Mouse (Mus musculus) mesoderm, embryonic 11.5 days (tissue): Measurements from ENCODE around the gene Zfp536.
A peak's percentile ranks its signal among the peaks of the same experiment; 100 is the strongest.
"Not testable (repeated sequence)": the region's sequence is repeated elsewhere in the genome, so short reads cannot be mapped to it uniquely, and the experiment has no call there.

Experiments
- DNase-seq: peaks from one replicate; pipeline ENCODE4 v3.0.0-alpha.2; 2012; ENCODE audit warnings: low read depth, low spot score

Zfp536 gene

DNA sequence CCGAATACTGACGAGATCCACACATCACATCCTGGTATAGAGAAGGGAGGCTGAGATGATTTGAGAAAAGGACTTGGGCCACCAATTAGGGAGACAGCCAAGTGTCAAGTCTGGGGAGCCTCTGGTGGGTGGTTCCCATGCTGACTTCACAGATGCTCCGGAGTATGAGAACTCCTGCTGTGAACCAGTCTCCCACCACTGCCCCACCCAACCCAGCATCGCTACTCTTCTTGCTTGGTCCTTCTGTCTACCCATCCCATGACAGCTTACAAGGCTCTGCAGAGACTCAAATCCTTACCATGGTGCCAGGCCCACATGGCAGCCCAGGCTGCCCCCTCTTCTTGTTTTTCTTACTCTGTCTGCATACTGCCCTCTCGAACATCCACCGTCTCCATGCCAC lies 165.5 kb downstream of the Zfp536 start:
- DNase-seq = no peak

DNA sequence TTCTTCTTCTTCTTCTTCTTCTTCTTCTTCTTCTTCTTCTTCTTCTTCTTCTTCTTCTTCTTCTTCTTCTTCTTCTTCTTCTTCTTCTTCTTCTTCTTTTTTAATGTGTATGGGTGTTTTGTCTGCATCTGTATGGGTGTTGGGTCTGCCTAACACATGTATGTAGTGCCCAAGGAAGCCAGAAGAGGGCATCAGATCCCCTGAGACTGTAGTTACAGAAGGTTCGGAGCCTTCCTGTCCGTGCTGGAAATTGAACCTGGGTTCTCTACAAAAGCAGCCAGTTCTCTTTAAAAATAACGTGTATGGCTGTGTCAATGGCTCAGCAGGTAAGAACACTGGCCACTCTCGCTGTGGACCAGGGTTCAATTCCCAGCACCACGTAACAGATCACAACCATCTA lies 167.0 kb downstream of the Zfp536 start:
- no peak for DNase-seq

DNA sequence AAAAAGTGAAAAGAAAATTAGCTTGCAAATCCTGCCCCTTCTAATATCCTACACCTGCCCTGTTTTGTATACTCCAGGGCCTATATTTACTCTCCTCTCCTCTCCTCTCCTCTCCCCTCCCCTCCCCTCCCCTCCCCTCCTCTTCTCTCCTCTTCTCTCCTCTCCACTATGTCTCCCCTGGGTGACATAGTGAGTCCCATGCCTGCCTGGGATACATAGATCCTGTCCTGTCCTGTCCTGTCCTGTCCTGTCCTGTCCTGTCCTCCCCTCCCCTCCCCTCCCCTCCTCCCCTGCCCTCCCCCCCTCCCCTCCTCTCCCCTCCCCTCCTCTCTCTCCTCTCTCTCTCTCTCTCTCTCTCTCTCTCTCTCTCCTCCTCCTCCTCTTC lies 169.9 kb downstream of the Zfp536 start:
- not testable (repeated sequence) for DNase-seq

- peak; percentile 64 for DNase-seq
These were observed 170.4 kb downstream of the Zfp536 start for GRCm38 (mm10) chr7:37602871-37603524.

GRCm38 (mm10) chr7:37600318-37600717 lies 173.1 kb downstream of the Zfp536 start:
- DNase-seq = no peak

GRCm38 (mm10) chr7:37594211-37595030 lies 179.0 kb downstream of the Zfp536 start:
- DNase-seq = no peak

GRCm38 (mm10) chr7:37593566-37593965 lies 179.9 kb downstream of the Zfp536 start:
- DNase-seq = no peak

DNA sequence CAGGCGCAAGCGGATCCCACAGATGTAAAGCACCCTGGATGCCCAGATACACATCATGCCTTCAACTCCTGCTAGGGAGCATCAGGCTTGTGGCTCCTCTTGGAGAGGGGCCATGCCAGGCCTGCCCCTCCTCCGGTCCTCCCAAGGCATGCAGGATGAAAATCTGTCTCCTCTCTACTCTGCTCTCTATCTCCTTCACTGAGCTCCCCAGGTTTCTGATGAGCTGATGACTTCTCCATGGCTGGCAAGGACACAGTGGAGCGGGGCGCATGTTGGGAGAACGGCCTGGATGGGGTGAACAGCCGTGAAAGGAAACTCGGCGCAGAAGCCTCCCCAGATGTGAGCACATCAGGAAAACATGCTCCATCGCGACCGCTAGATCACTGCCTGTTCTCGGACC lies 186.7 kb downstream of the Zfp536 start:
- no peak for DNase-seq

DNA sequence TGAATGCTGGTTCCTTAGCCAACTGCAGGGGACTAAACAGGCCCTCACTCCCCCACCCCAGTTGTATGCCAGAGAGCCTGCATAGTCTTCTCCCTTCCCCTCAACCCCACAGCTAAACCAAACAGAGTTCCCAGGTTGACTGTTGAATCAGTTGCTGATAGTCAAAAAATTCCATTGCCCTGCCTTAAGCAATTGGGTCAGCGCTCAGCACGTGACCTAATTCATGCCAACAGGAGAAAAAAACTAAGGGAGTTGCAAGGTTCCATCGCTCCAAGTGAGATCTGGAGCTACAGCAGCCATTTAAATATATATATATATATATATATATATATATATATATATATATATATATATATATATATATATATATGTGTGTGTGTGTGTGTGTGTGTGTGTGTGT lies 192.2 kb downstream of the Zfp536 start:
- DNase-seq = no peak

DNA sequence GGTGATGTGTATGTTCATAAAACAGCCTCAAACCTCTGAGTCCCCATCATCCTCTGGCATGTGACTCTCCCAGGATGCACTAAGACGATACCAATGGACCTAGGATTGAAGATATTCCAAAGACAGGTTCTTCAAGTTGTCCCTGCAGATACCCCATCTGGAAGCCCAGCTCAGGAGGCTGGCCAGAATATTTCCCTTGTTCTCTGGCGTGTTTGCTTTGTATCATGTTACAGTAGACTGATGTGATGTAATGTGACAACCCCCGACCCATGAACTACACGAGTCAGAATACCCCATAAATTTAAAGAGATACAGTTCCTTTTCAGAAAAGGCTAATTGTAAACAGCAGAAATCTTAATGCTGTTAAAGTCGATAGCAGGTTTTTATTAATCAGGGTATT lies 192.9 kb downstream of the Zfp536 start:
- peak; percentile 55 for DNase-seq

DNA sequence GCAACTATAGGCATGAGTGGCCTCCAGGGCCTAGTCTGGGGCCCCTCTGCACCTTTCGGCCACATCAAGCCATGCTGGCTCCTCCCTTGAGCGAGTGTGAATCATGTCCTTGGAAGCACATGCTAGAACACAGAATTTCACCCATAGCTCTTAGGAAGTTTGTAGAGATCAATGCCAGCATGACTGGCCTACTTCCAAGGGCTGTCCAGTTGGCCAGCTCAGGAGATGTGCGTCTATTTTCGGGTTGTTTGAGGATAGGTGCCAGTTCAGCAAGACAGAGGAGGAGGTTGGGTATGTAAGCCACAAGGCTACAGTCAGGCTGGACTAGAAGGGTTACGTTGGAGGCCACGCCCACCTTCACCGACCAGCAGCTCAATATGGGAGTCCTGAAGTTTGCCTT lies 201.4 kb downstream of the Zfp536 start:
- DNase-seq = no peak

GRCm38 (mm10) chr7:37568811-37569500 lies 204.5 kb downstream of the Zfp536 start:
- no peak for DNase-seq

- DNase-seq = no peak
These were observed 205.4 kb downstream of the Zfp536 start for GRCm38 (mm10) chr7:37568041-37568440.

DNA sequence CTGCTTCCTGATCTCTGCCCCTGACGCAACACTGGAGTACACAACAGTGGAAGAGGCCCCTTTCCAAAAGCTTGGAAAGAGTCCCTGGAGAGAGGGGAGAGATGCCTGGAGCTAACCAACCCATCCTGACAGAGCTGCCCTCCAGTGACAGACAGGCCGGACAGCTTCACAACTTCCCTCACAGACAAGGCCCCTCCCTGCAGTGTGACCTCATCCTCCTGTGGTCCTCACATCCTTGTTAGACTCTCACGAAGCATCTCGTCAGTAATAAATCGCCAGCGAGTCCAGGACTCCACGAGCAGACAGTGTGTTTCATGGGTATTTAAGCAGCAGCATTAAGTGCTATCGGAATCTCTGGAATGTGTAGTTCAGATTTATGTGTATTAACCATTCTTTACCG lies 207.4 kb downstream of the Zfp536 start:
- peak; percentile 88 for DNase-seq

GRCm38 (mm10) chr7:37565371-37565770 lies 208.1 kb downstream of the Zfp536 start:
- DNase-seq = no peak

GRCm38 (mm10) chr7:37564644-37565043 lies 208.8 kb downstream of the Zfp536 start:
- DNase-seq = peak; percentile 45

GRCm38 (mm10) chr7:37563831-37564400 lies 209.5 kb downstream of the Zfp536 start:
- DNase-seq = no peak

DNA sequence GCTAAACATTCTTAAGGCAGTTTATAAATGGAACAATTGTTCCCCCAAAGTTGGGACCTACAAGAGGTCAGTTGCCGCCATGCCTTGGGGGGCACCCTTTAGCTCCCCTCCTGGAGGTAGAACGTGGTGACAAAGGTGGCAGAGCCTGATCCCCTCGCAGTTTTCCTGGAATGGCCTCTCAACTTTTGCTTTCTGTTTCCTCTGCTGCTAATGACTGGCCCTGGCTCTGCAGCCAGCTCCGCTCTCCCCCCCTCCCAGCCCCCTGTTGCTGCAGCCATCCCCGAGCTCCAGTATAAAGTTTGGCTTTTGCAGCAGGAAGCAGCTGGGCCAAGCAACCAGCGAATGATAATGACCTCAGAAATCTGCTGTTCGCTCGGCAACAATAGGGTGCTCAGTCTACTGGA lies 210.3 kb downstream of the Zfp536 start:
- DNase-seq = peak; percentile 82

DNA sequence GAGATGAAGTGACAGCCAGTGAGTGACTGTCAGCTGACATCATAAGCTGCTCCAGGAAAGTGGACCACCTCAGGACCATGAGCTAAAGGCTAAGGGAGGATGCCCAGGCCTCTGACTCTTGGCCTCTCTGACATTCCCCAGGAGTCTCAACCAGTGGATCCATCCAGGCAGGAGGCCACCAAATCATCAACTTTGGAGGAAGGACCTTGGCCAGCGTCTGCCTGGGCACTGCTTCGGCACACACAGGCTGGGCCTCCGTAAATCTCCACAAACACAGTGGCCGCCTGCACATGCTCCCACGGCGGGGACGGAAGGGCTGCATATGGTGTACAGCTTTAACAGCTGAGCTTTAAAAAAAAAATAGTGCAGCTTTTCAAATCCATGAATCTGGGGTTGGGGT lies 210.9 kb downstream of the Zfp536 start:
- no peak for DNase-seq

DNA sequence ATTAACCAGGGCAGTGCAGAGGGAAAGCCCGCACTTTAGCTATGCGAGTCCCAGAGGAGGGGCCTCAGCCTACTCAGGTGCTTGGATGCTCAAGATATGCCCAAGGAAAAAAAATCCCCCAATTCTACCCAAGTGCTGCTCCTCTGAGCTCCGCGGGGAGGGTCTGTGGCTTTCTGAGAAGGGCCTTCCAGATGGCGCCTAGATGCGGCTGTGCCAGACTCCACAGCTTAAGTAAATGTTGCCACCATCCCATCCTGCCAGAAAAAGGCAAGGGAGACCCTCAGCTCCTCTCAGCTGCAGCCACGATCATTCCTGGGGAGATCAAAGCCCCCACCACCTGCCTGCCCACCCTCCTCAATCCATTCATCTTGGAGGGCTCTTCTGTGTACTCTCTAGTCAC lies 212.9 kb downstream of the Zfp536 start:
- DNase-seq = no peak

DNA sequence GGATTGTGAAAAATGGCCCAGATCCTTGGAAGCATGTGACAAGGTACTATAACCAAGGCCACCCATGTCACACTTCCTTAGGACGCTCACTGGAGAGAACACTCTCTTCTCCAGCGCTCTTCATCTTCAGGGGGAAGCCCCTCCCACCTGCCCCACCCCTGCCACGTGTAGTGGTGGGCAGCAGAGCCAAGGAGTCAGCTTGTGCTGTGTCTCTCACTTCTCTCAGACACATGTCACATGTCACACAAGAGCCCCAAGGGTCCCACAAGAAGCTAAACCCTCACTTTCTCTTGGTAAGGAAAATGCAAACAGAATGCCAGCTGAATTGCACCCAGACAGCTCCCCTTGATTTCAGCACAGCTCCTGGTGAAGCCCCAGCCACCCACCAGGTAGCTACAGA lies 213.6 kb downstream of the Zfp536 start:
- DNase-seq = no peak

DNA sequence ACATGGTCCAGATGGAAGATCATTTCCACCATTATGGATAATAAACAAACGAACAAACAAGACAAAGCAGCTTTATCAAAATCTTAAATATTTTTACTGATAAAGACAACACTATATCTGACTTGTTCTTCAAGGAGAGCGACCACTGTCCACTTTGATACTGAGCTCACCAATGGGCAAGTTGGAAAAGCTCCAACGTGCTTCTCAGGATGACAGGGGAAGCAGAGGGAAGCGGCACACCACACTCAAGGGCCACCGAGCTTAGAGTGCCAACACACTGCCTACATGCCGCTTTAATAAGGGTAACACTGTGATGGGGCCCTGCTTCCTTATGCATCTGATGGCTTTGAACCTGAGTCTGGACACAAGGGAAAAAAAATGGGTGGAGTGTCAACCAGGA lies 214.1 kb downstream of the Zfp536 start:
- no peak for DNase-seq
